Mouse (Mus musculus) embryo, embryonic 10.5 days (tissue): Measurements from ENCODE around the gene H2-Q2.
"Not testable (repeated sequence)": the region's sequence is repeated elsewhere in the genome, so short reads cannot be mapped to it uniquely, and the experiment has no call there.

Experiments used
- DNase-seq: peaks from one replicate; pipeline ENCODE4 v3.0.0-alpha.2; 2015; ENCODE audit warnings: low spot score

The H2-Q2 gene

DNA sequence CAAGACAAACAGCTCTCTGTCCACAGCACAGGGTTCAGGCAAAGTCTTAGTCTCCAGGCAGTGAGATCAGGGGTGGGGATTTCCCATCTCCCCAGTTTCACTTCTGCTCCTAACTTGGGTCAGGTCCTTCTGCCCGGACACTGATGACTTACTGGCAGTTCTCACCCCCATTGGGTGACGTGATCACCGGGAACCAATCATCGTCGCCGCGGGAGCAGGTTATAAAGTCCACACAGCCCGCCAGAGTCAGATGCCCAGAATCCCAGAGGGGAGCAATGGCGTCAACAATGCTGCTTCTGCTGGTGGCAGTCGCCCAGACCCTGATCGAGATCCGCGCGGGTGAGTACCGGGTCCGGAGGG is 37.3 kb downstream of the H2-Q2 start, which contains the start of gene H2-Q4:
TSS of gene H2-Q4 (plus strand) at position 249 of the 360 bp plus-strand sequence.
- DNase-seq: peak; percentile 86

DNA sequence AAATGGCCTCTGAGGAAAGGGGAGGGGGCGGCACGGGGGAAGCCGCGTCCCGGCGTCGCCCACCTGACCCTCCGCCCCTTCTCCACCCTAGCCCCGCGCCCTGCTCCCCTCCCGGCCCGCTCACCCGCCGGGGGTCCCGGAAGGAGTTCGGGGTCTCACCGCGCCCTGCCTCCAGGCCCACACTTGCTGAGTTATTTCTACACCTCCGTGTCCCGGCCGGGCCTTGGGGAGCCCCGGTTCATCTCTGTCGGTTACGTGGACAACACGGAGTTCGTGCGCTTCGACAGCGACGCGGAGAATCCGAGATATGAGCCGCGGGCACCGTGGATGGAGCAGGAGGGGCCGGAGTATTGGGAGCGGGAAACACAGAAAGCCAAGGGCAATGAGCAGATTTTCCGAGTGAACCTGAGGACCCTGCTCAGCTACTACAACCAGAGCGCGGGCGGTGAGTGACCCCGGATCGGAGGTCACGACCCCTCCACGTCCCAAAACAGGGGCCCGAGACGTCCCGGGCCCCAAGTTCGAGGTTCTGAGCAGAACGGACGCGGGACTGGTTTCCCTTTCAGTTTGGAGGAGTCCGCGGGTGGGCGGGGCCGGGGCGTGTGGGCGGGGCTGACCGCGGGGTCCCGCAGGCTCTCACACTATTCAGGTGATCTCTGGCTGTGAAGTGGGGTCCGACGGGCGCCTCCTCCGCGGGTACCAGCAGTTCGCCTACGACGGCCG is 37.8 kb downstream of the H2-Q2 start:
- DNase-seq: peak; percentile 34

DNA sequence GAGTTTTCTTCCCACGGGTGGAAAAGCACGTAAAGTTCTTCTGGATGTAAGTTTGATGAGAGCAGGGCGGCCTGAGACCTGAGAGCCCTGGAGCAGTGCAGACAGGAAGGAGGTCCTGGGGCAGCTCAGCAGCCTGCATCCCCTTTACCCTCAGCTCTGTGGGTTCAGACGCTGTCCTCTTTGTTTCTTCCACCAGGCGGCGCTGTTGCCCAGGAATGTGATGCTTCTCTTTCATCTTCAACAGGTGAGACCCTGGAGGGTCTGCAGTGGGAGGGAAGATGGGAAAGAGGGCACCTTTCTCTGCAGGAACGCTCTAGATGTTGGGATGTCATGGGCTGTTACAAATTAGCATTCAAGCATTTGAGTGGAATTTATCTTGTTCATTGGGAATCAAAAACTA is 47.8 kb downstream of the H2-Q2 start:
- peak; percentile 65 for DNase-seq

DNA sequence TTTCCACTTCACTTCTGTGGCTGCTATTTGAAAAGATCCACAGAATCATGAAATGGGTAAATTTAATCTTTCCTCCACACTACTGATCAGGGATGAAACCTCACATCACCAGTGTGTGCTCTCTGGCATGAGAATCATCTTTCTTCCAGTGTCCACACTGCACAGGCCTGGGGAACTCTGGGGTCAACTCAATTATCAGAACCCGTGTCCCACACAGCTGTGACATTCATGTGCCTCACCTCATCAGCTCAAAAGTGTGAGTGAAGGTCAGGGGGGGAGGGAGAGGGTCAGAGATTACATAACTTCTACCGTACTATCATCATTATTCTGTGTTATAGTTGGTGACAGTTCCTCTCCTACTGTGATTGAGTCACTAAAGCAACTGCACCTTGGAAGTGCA is 50.6 kb downstream of the H2-Q2 start:
- DNase-seq: not testable (repeated sequence)

DNA sequence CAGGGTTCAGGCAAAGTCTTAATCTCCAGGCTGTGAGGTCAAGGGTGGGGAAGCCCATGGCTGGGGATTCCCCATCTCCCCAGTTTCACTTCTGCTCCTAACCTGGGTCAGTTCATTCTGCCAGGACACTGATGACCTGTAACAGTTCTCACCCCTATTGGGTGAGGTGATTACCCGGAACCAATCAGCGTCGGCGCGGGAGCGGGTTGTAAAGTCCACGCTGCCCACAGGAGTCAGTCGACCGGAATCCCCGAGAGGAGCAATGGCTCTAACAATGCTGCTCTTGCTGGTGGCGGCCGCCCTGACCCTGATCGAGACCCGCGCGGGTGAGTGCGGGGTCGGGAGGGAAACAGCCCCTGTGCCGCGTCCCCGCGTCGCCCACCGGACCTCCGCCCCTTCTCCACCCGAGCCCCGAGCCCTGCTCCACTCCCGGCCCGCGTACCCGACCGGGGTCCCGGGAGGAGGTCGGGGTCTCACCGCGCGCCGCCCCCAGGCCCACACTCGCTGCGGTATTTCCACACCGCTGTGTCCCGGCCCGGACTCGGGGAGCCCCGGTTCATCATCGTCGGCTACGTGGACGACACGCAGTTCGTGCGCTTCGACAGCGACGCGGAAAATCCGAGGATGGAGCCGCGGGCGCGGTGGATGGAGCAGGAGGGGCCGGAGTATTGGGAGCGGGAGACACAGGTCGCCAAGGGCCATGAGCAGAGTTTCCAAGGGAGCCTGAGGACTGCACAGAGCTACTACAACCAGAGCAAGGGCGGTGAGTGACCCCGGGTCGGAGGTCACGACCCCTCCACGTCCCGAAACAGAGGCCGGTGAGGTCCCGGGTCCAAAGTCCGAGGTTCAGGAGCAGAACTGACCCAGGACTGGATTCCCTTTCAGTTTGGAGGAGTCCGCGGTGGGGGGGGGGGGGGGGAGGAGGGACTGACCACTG is 52.1 kb downstream of the H2-Q2 start:
- DNase-seq: peak; percentile 5
